Mouse (Mus musculus) bone marrow macrophage, adult 2 months (primary cell): ENCODE results near the gene Ccr4. TPM values are rescaled to one million over a fixed set of nuclear protein-coding genes. Genes with fewer than 3 reads are reported as not detected.

Source experiments
- H3K27ac ChIP-seq: 2 replicates; pipeline ENCODE4 v1.5.1; 2012; ENCODE audit warnings: low read depth, low read length; ENCODE audit not compliant: insufficient read depth
- H3K4me1 ChIP-seq: 2 replicates; pipeline ENCODE4 v1.6.1; 2012; ENCODE audit warnings: low read length; ENCODE audit not compliant: control insufficient read depth, insufficient read depth
- H3K4me3 ChIP-seq: 2 replicates; pipeline ENCODE4 v1.5.1; 2012; ENCODE audit warnings: mild to moderate bottlenecking, low read length, moderate library complexity; ENCODE audit not compliant: insufficient read depth
- CTCF ChIP-seq: IDR thresholded peaks from 2 replicates; pipeline ENCODE4 v1.5.1; 2012; ENCODE audit warnings: low read depth, mild to moderate bottlenecking, low read length, moderate library complexity
- POLR2A ChIP-seq: IDR thresholded peaks from 2 replicates; pipeline ENCODE4 v1.6.1; 2012; ENCODE audit warnings: mild to moderate bottlenecking, low read depth, low read length, borderline replicate concordance
- polyA plus RNA-seq: library from polyadenylated mRNA; stranded (reverse); fragments of >200 nt; gene quantifications from 2 replicates; pipeline ENCODE4 v1.2.4, GENCODE M21; 2012; ENCODE audit not compliant: missing spikeins, insufficient read depth, insufficient read length

Ccr4 gene
- polyA plus RNA-seq: not detected in 2 replicates

- Histone ChIP-seq H3K4me1 (peaks cover 10% of the 10 kb centered on the region), H3K27ac (no peak within 1 kb of the TSS), H3K4me3 (no peak within 1 kb of the TSS)
- TF ChIP-seq CTCF (no peak), POLR2A (no peak)
Observed at GRCm38 (mm10) chr9:114504816-114505215, at the start of gene Ccr4. Ccr4 (minus strand) TSS chr9:114504916.

DNA sequence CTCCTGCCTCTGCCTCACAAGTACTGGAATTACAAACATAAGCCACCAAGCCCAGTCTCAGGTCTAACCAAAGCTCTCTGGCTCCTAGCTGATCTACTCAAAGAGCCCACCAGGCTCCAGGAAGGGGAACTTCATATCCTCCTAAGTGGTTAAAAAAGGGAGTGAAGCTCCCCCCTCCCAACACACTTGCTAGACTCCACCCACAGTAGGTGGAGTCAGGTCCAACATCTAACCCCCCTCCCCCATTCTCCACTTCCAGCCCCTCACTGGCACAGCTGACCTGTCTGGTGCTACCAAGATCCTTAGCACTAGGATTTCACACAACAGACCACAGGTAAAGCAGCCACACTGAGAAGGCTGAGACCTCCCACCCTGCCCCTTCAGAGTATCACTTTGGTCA lies 49.1 kb upstream of the Ccr4 start:
- H3K4me3 ChIP-seq: no peak overlapping the region
- H3K27ac ChIP-seq: no peak overlapping the region
- no peak for TF ChIP-seq POLR2A
- no peak for TF ChIP-seq CTCF
- no peaks in the 10 kb centered on the region for H3K4me1 ChIP-seq

GRCm38 (mm10) chr9:114550033-114550432 lies 45.3 kb upstream of the Ccr4 start:
- H3K27ac ChIP-seq: no peak overlapping the region
- H3K4me3 ChIP-seq: no peak overlapping the region
- TF ChIP-seq CTCF (no peak), POLR2A (no peak)
- H3K4me1 ChIP-seq: no peaks in the 10 kb centered on the region

DNA sequence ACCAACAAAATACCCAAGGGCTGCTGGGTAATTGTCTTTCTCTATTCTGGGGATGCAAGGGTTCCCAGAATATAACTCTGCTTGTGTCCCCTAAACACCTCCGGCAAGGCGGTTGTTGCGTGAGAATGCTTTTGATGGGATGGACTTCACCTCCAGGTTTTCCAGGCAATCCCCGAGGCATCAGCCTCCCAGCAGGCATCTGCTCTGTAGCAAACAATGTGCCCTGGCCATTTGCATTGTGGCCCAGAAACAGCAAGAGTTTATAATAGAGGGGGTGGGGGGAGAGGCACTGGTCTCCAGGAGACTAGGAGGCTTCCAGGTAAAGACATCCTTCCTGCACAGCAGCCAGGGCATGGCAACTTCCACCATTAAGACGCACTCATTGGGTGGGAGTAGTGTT lies 44.4 kb upstream of the Ccr4 start:
- Histone ChIP-seq H3K4me3 (no peak overlapping the region), H3K27ac (no peak overlapping the region), H3K4me1 (no peaks in the 10 kb centered on the region)
- TF ChIP-seq CTCF (no peak), POLR2A (no peak)

DNA sequence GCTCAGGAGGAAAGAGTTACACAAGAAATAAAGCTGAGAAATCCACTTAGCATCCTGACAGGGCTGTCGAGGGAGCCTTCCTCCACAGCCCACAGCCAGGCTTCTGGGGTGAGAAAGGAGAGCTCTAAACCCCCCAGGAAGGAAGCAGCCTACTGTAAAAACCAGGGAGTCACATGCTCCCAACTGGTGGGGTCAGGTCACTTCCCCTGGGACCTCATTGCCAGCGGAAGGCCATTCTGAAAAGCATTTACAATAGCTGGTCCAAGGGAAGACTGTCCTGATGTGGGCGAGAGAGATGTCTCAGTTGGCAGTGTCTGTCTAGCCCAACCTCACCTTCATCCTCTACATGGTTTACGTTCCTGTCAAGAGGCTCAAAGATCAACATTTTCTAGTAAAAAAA lies 43.8 kb upstream of the Ccr4 start:
- H3K4me3 ChIP-seq: no peak overlapping the region
- TF ChIP-seq CTCF: no peak
- TF ChIP-seq POLR2A: no peak
- H3K27ac ChIP-seq: no peak overlapping the region
- no peaks in the 10 kb centered on the region for H3K4me1 ChIP-seq

DNA sequence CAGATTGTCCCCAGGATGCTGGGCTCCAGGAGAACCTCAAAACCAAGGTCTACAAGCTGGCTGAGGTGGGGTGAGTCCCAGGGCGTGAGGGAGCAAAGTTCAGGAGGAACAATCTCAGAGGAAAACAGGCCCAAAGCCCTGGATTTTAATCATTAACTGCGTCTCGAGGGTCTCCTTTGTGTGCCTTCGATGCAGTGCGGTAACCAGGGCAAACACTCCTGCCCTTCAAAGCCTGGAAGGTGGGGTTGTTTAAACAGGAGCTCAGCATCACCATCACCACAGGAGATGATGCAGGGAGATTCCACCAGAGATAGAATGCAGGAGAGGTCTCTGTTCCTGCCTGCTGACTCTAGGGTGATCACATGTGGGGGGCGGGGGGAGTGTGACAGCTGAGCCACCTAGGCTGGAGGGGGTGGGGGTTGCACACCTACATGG lies 42.9 kb upstream of the Ccr4 start:
- H3K4me1 ChIP-seq: no peaks in the 10 kb centered on the region

DNA sequence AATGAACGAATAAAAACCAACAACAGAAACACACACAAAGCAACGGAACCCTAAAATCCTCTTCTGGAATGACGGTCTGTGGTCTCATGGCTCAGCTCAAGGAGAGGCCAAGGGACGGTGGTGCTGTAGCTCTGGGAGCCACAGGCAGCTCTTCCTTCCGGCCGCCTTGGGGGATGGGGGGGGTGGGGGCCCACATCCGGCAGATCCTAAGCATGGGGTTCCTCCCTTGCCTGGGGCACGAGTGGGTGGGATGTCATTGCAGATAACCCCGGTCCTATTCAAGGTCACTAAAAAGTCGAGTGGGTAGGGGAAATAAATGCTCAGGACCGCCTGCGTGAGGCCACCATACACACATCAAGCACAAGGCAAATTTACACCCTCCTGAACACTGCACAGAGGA lies 42.0 kb upstream of the Ccr4 start:
- Histone ChIP-seq H3K4me3 (no peak overlapping the region), H3K27ac (no peak overlapping the region), H3K4me1 (no peaks in the 10 kb centered on the region)
- TF ChIP-seq POLR2A: no peak
- TF ChIP-seq CTCF: no peak

More for the DNA sequence above, 42.9 kb upstream of the Ccr4 start:
- no peak overlapping the region for H3K4me3 ChIP-seq
- TF ChIP-seq POLR2A (no peak), CTCF (no peak)
- no peak overlapping the region for H3K27ac ChIP-seq

GRCm38 (mm10) chr9:114544754-114545393 lies 40.2 kb upstream of the Ccr4 start:
- TF ChIP-seq POLR2A (no peak), CTCF (no peak)
- Histone ChIP-seq H3K4me1 (peaks cover 5% of the 10 kb centered on the region), H3K4me3 (no peak overlapping the region), H3K27ac (no peak overlapping the region)

GRCm38 (mm10) chr9:114543882-114544753 lies 39.4 kb upstream of the Ccr4 start:
- no peak overlapping the region for H3K4me3 ChIP-seq
- no peak for TF ChIP-seq CTCF
- TF ChIP-seq POLR2A: no peak
- no peak overlapping the region for H3K27ac ChIP-seq
- peaks cover 5% of the 10 kb centered on the region for H3K4me1 ChIP-seq

GRCm38 (mm10) chr9:114541279-114541741 lies 36.6 kb upstream of the Ccr4 start:
- Histone ChIP-seq H3K4me1 (peaks cover 5% of the 10 kb centered on the region), H3K27ac (no peak overlapping the region), H3K4me3 (no peak overlapping the region)
- no peak for TF ChIP-seq CTCF
- no peak for TF ChIP-seq POLR2A
